Mouse (Mus musculus) spleen, adult 2 months (tissue): Measurements from ENCODE around the gene Pidd1. TPM values are rescaled to one million over a fixed set of nuclear protein-coding genes. Genes with fewer than 3 reads are reported as not detected.

Experiments used
- DNase-seq, 2 experiments: peaks; one replicate each; pipeline versions ENCODE4 v3.0.0 to v3.0.0-alpha.2; 2012 to 2021; ENCODE audit warnings: low spot score in 2 of 2, low read depth in 1 of 2
- H3K27ac ChIP-seq: fragments of 200-500 bp; 2 replicates; pipeline ENCODE4 v1.5.1; 2012; ENCODE audit warnings: low read length, inconsistent platforms; ENCODE audit not compliant: insufficient read depth
- H3K27me3 ChIP-seq: fragments of 200-500 bp; 2 replicates; pipeline ENCODE4 v1.6.1; 2012; ENCODE audit warnings: mild to moderate bottlenecking, moderate library complexity, low read length, inconsistent platforms; ENCODE audit not compliant: control insufficient read depth, insufficient read depth
- H3K36me3 ChIP-seq: fragments of 200-500 bp; 2 replicates; pipeline ENCODE4 v1.6.1; 2012; ENCODE audit warnings: mild to moderate bottlenecking, low read length, inconsistent platforms; ENCODE audit not compliant: control insufficient read depth, insufficient read depth
- H3K4me1 ChIP-seq: fragments of 200-500 bp; 2 replicates; pipeline ENCODE4 v1.6.1; 2011; ENCODE audit warnings: inconsistent platforms; ENCODE audit not compliant: control insufficient read depth, insufficient read depth, insufficient read length
- H3K4me3 ChIP-seq: fragments of 200-500 bp; 2 replicates; pipeline ENCODE4 v1.5.1; 2011; ENCODE audit warnings: mild to moderate bottlenecking, inconsistent platforms; ENCODE audit not compliant: insufficient read depth, insufficient read length; ENCODE audit errors: extremely low read depth
- CTCF ChIP-seq: fragments of 200-500 bp; IDR thresholded peaks from 2 replicates; pipeline ENCODE4 v1.5.1; 2011; ENCODE audit warnings: mild to moderate bottlenecking, inconsistent platforms; ENCODE audit not compliant: insufficient read depth, insufficient read length, insufficient replicate concordance; ENCODE audit errors: extremely low read depth
- POLR2A ChIP-seq: fragments of 200-500 bp; IDR thresholded peaks from 2 replicates; pipeline ENCODE4 v1.6.1; 2011; ENCODE audit warnings: low read depth, low read length, inconsistent platforms
- WGBS: fragments of 180-500 bp; shearing (Covaris S2); methylation state at CpG from one replicate; pipeline ENCODE4 v1.1.7; 2018; 5-methylcytosine and 5-hydroxymethylcytosine counted together
- polyA plus RNA-seq: library from polyadenylated mRNA; depleted of rRNA; stranded (reverse); fragments of >200 nt; gene quantifications from 2 replicates; pipeline ENCODE4 v1.2.3, GENCODE M21; 2012; rRNA removed

Pidd1 gene
- polyA plus RNA-seq, 1 experiment: 20.4 TPM

- Histone ChIP-seq H3K4me1 (peaks cover 4% of the 10 kb centered on the region; the same call in 1 of the 2 replicates), H3K4me3 (no peak overlapping the region), H3K27ac (no peak overlapping the region), H3K36me3 (no peaks in the 10 kb centered on the region), H3K27me3 (no peaks in the 10 kb centered on the region)
- no peak for DNase-seq
- TF ChIP-seq POLR2A: no peak
- no peak for TF ChIP-seq CTCF
- 79% methylated on average over 9 of the region's 9 CpGs for WGBS
These were observed 53.2 kb downstream of the Pidd1 start for GRCm38 (mm10) chr7:141390326-141391259.

GRCm38 (mm10) chr7:141388487-141389109 lies 55.2 kb downstream of the Pidd1 start:
- Histone ChIP-seq H3K27me3 (no peaks in the 10 kb centered on the region), H3K27ac (no peak overlapping the region), H3K4me1 (peaks cover 4% of the 10 kb centered on the region; the same call in 1 of the 2 replicates), H3K36me3 (no peaks in the 10 kb centered on the region), H3K4me3 (no peak overlapping the region)
- no peak for DNase-seq
- TF ChIP-seq CTCF (no peak), POLR2A (no peak)
- 71% methylated on average over 3 of the region's 3 CpGs for WGBS

Other genes starting within 250 kb of the Pidd1 start
- gene Lrrc56, start 249.9 kb downstream of the Pidd1 start, polyA plus RNA-seq: 5.2 and 5.5 TPM in 2 replicates
- gene Lmntd2, start 229.9 kb downstream of the Pidd1 start, polyA plus RNA-seq: 6.8 and 7.4 TPM in 2 replicates
- 13.0 and 18.4 TPM in 2 replicates for gene Rassf7, start 228.2 kb downstream of the Pidd1 start, polyA plus RNA-seq
- gene Phrf1, start 215.2 kb downstream of the Pidd1 start, polyA plus RNA-seq: 29.3 and 31.4 TPM in 2 replicates
- 105 and 160 TPM in 2 replicates for gene Irf7, start 177.5 kb downstream of the Pidd1 start, polyA plus RNA-seq
- gene Cdhr5, start 167.2 kb downstream of the Pidd1 start, polyA plus RNA-seq: 0.14 and 0.15 TPM in 2 replicates
- gene Sct, start 164.9 kb downstream of the Pidd1 start, polyA plus RNA-seq: 1.6 and 4.5 TPM in 2 replicates
- gene Drd4, start 152.0 kb downstream of the Pidd1 start, polyA plus RNA-seq: 0.09 and 0.22 TPM in 2 replicates
- 15.3 and 15.9 TPM in 2 replicates for gene Deaf1, start 116.3 kb downstream of the Pidd1 start, polyA plus RNA-seq
- gene Tmem80, start 116.3 kb downstream of the Pidd1 start, polyA plus RNA-seq: 32.4 and 37.0 TPM in 2 replicates
- gene Eps8l2, start 105.1 kb downstream of the Pidd1 start, polyA plus RNA-seq: 2.5 TPM in 2 replicates
- 155 and 184 TPM in 2 replicates for gene Taldo1, start 51.8 kb downstream of the Pidd1 start, polyA plus RNA-seq
- gene Gatd1, start 29.9 kb downstream of the Pidd1 start, polyA plus RNA-seq: 56.7 and 72.5 TPM in 2 replicates
- 0.08 and 0.11 TPM in 2 replicates for gene Cend1, start 14.5 kb downstream of the Pidd1 start, polyA plus RNA-seq
- gene Slc25a22, start 6.1 kb downstream of the Pidd1 start, polyA plus RNA-seq: 66.2 and 89.4 TPM in 2 replicates
- gene Rplp2, start 3.3 kb upstream of the Pidd1 start, polyA plus RNA-seq: 645 and 662 TPM in 2 replicates
- 87.3 and 106 TPM in 2 replicates for gene Pnpla2, start 11.2 kb upstream of the Pidd1 start, polyA plus RNA-seq
- gene Cracr2b, start 17.1 kb upstream of the Pidd1 start, polyA plus RNA-seq: 14.4 and 17.7 TPM in 2 replicates
- 89.5 and 114 TPM in 2 replicates for gene Cd151, start 23.4 kb upstream of the Pidd1 start, polyA plus RNA-seq
- 20.5 and 23.5 TPM in 2 replicates for gene Polr2l, start 31.1 kb upstream of the Pidd1 start, polyA plus RNA-seq
- 97.6 and 109 TPM in 2 replicates for gene Tspan4, start 31.2 kb upstream of the Pidd1 start, polyA plus RNA-seq
- 13.8 and 14.6 TPM in 2 replicates for gene Chid1, start 95.8 kb upstream of the Pidd1 start, polyA plus RNA-seq
- 26.3 and 28.9 TPM in 2 replicates for gene Ap2a2, start 118.1 kb upstream of the Pidd1 start, polyA plus RNA-seq
- 0.06 and 0.08 TPM in 2 replicates for gene Muc6, start 211.3 kb upstream of the Pidd1 start, polyA plus RNA-seq
- gene Muc2, start 246.3 kb upstream of the Pidd1 start, polyA plus RNA-seq: 0.36 and 1.0 TPM in 2 replicates